Mouse (Mus musculus) stomach, postnatal 0 days (tissue): ENCODE measurements around the gene 4930432K21Rik. TPM values are rescaled to one million over a fixed set of nuclear protein-coding genes. Genes with fewer than 3 reads are reported as not detected.

Experiments
- ATAC-seq: fragments of 200-750 bp; cut with Nextera tagmentation; 2 replicates; pipeline ENCODE4 v1.8.0; 2017; ENCODE audit not compliant: low FRiP score, low TSS enrichment
- DNase-seq: peaks from one replicate; pipeline ENCODE4 v3.0.0-alpha.2; 2016; ENCODE audit warnings: low spot score
- H3K27ac ChIP-seq: fragments of 300-500 bp; sonication (generic); replicated peaks from 2 replicates; pipeline ENCODE4 v1.5.1; 2014; ENCODE audit warnings: mild to moderate bottlenecking, control low read depth
- H3K27me3 ChIP-seq: fragments of 300-500 bp; sonication (generic); 2 replicates; pipeline ENCODE4 v1.6.1; 2014; ENCODE audit warnings: low read length; ENCODE audit not compliant: control insufficient read depth, insufficient read depth
- H3K36me3 ChIP-seq: fragments of 300-500 bp; sonication (generic); 2 replicates; pipeline ENCODE4 v1.6.1; 2014; ENCODE audit warnings: low read length, mixed read lengths; ENCODE audit not compliant: control insufficient read depth, insufficient read depth
- H3K4me1 ChIP-seq: fragments of 300-500 bp; sonication (generic); replicated peaks from 2 replicates; pipeline ENCODE4 v1.6.1; 2014; ENCODE audit warnings: antibody characterized with exemption; ENCODE audit not compliant: control insufficient read depth, insufficient read depth
- H3K4me2 ChIP-seq: fragments of 300-500 bp; sonication (generic); replicated peaks from 2 replicates; pipeline ENCODE4 v1.6.1; 2014; ENCODE audit warnings: low read depth, mild to moderate bottlenecking, control low read depth, moderate library complexity
- H3K4me3 ChIP-seq: fragments of 300-500 bp; sonication (generic); 2 replicates; pipeline ENCODE4 v1.5.1; 2014; ENCODE audit warnings: low read depth, low read length, control low read depth
- H3K9ac ChIP-seq: fragments of 300-500 bp; sonication (generic); 2 replicates; pipeline ENCODE4 v1.6.1; 2014; ENCODE audit warnings: mild to moderate bottlenecking, low read length, control low read depth, mixed read lengths
- H3K9me3 ChIP-seq: fragments of 300-500 bp; sonication (generic); 2 replicates; pipeline ENCODE4 v1.6.1; 2016; ENCODE audit warnings: low read length; ENCODE audit not compliant: control insufficient read depth
- CTCF ChIP-seq: IDR thresholded peaks from 2 replicates; pipeline ENCODE4 v1.5.1; 2016; ENCODE audit warnings: antibody characterized with exemption, low read depth, mild to moderate bottlenecking, moderate library complexity
- EP300 ChIP-seq: optimal IDR thresholded peaks from 2 replicates; pipeline ENCODE3; 2016; ENCODE audit warnings: antibody characterized with exemption
- WGBS: fragments of 180-500 bp; shearing (Covaris S2); extraction: QIAGEN DNeasy Blood & Tissue Kit; methylation state at CpG from one replicate; pipeline ENCODE4 v1.1.7; 2014; 5-methylcytosine and 5-hydroxymethylcytosine counted together
- polyA plus RNA-seq: library from polyadenylated mRNA; unstranded; fragments of >200 nt; fragmentation: Nextera tagmentation; extraction: Ambion mirVana; gene quantifications from 2 replicates; pipeline ENCODE4 v1.2.1, GENCODE M21; 2015

Gene 4930432K21Rik
- polyA plus RNA-seq, 1 experiment from 2014 or later, result 0.28 TPM

DNA sequence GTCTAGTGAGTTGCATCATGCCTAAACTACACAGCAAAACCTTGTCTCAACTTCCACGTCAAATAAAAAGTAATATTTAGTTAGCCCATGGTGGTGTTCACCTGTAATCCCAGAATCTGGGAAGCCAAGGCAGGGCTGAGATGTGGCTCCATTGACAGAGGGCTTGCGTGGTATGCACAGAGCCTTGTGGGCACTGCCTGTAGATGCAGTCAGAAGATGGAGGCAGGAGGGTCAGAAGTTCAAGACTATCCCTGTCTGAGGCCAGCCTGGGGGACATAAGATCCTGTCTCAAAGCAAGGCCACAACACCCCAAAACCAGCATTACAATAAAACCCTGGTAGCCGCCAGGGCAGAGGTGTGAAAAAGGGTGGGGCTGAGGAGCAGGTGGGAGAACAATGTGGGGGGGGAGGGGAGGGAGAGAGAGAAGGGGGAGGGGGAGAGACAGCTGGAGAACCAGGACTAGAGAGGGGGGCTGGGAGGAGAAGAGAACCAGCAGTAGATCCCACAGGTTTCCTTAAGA, 46.5 kb downstream of the 4930432K21Rik start:
- DNase-seq, result no peak
- Histone ChIP-seq H3K27me3 (no peaks in the 10 kb centered on the region), H3K4me3 (no peak overlapping the region), H3K9me3 (no peaks in the 10 kb centered on the region), H3K27ac (no peak overlapping the region), H3K4me2 (no peak overlapping the region), H3K9ac (no peak overlapping the region), H3K36me3 (no peaks in the 10 kb centered on the region), H3K4me1 (peaks cover 12% of the 10 kb centered on the region)
- no peak for TF ChIP-seq EP300
- TF ChIP-seq CTCF, result no peak
- ATAC-seq, result no peak
- 69% methylated on average over 3 of the region's 3 CpGs for WGBS

DNA sequence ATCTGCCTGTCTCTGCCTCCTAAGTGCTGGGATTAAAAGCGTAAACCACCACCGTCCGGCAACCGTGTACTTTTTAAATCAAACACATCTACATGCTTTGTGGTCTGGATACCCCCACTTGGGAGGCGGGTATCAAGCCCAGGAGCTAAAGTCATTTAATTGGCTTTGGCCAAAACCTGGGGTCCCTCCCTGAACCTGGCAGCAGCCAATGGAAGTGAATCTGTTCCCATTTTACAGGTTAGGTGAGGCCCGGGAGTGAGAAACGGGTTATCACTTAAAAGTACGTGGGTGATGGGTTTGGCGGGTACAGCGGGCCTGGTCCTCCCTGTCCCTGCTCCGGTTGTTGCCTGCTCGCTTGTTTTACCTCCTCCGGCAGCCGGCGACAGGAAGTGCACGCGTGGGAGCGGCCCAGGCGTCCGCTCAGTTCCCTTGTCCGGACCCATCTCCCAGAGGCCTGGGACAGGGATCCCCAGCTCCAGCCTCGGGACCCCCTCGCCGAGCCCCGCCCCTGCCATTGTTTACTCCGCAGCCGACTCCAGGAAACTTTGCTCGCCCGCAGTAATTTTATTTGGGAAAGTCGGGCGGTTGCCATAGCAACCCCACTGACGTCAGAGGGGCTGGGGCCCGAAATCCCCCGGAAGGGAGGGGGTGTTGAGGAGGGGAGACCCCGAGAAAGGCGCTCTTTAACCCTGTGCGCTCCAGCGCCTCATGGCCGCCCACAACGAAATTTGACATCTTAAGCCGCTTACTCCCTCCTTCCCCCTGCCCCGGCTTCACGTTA, 49.5 kb downstream of the 4930432K21Rik start:
- Histone ChIP-seq H3K4me3 (peak overlapping the region; percentile 43), H3K4me1 (peaks cover 19% of the 10 kb centered on the region), H3K9me3 (no peaks in the 10 kb centered on the region), H3K27me3 (no peaks in the 10 kb centered on the region), H3K9ac (peak overlapping the region; percentile 61), H3K27ac (peak overlapping the region; percentile 99), H3K4me2 (peak overlapping the region; percentile 64), H3K36me3 (no peaks in the 10 kb centered on the region)
- peak; percentile 7; the same call in 1 of the 2 replicates for ATAC-seq
- 2% methylated on average over 42 of the region's 43 CpGs for WGBS
- no peak for TF ChIP-seq CTCF
- peak; percentile 87 for DNase-seq

DNA sequence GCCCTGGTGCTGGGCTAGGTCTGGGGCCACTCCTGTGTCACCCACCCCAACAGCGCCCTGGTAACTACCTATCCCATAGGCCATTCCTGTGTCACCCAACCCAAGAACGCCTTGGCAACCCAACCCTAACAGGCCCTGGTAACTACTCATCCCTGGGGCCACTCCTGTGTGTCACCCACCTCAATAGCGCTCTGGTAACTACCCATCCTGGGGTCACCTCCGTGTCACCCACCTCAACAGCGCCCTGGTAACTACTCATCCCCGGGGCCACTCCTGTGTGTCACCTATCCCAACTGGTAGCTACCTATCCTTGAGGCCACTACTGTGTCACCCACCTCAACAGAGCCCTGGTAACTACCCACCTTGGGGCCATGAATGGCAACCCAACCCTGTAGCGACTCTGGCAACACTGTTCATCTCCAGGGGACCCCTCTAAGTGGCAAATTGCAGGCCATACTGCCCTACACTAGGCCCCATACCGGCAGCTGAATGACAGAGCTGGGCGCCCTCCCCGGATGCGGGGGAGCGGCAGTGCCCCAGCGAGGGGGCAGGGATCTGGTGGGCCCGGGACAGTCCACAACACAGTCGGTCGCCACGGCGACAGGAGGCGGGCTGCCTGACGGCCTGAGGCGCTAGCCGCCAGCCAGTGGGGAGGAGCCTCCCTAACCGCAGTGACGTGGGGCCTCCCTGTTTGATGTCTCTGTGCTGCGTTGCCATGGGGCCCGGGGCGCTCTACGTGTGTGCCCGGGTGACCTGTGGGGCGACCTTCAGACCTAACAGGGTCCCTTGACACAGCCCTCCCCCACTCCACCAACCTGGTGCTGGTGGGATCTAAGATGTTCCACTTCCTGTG, 50.3 kb downstream of the 4930432K21Rik start:
- DNase-seq (peak; percentile 97), ATAC-seq (peak; percentile 81)
- H3K36me3 ChIP-seq, result no peaks in the 10 kb centered on the region
- H3K27me3 ChIP-seq, result no peaks in the 10 kb centered on the region
- WGBS, result 3% methylated on average over 30 of the region's 30 CpGs
- peak overlapping the region; percentile 43 for H3K4me3 ChIP-seq
- no peaks in the 10 kb centered on the region for H3K9me3 ChIP-seq
- H3K4me1 ChIP-seq, result peaks cover 22% of the 10 kb centered on the region
- H3K4me2 ChIP-seq, result peak overlapping the region; percentile 64
- peak overlapping the region; percentile 61 for H3K9ac ChIP-seq
- H3K27ac ChIP-seq, result peak overlapping the region; percentile 99
- no peak for TF ChIP-seq EP300
- TF ChIP-seq CTCF, result peak; percentile 14; the same call in 1 of the 2 replicates

DNA sequence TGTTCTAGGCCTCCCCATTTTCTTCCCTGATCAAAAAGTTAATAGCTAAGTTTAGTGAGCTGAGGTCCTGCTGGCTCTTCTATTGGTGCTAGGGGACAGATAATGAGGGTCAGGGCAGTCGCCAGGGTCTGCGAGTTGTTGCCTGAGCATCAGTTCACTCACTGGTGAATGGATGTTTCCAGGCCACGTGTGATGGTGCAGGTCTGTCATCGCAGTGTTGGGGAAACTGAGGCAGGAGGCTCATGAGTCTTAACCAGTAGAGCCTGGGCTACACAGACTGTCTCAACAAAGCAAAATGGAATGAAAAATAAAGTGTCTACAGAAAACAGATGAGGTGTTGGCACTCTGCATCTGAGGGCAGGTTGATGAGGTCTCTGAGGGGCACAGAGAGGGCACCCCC, 51.0 kb downstream of the 4930432K21Rik start:
- Histone ChIP-seq H3K4me2 (no peak overlapping the region; the same call in 1 of the 2 replicates), H3K27ac (peak overlapping the region; percentile 99), H3K9ac (no peak overlapping the region), H3K4me3 (no peak overlapping the region), H3K4me1 (peaks cover 22% of the 10 kb centered on the region), H3K27me3 (no peaks in the 10 kb centered on the region), H3K9me3 (no peaks in the 10 kb centered on the region), H3K36me3 (no peaks in the 10 kb centered on the region)
- TF ChIP-seq CTCF (no peak), EP300 (no peak)
- DNase-seq (no peak), ATAC-seq (no peak)
- WGBS, result 28% methylated on average over 4 of the region's 4 CpGs

DNA sequence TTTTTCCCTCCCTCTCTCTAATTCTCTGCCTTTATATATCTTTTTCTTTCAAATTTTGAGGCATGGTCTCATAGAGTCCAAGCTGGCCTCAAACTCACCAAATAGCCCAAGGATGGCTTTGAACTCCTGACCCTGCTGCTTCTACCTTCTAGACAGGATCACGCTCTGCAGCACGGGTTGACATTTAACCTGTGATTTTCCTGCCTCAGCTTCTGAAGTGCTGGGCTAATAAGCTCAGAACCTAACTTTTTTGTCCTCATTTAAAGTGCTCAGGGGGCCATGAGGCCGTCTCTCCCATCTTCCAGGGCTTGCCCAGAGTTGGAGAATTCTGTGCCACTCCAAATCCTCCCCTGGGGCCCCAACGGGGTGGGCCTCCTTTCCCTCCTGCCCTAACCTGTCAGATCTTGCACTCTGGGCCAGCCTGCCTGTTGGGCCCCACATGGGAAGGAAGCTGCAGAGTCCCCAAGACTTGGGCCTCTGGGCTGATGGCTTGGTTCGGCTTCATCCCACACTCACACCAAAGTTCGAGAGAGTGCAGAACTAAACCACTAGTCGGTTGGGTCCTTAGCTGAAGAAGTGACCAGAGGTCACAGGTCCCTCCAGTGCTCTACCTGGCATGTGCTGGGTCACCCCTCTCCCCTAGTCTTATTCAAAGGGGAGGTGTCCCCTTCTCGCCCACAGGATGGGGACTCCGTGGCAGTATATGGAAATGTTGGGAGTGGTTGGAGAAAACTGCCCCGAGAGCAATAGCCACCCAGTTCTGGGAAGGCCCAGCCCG, 51.7 kb downstream of the 4930432K21Rik start:
- Histone ChIP-seq H3K9ac (0 out of 2 replicates have a peak overlapping the region, but pooled peaks have one; percentile 38), H3K36me3 (no peaks in the 10 kb centered on the region), H3K4me3 (no peak overlapping the region), H3K9me3 (no peaks in the 10 kb centered on the region), H3K27me3 (no peaks in the 10 kb centered on the region), H3K27ac (peak overlapping the region; percentile 99), H3K4me2 (peak overlapping the region; percentile 92), H3K4me1 (peaks cover 22% of the 10 kb centered on the region)
- DNase-seq (no peak), ATAC-seq (no peak)
- WGBS, result 29% methylated on average over 11 of the region's 11 CpGs
- TF ChIP-seq EP300 (no peak), CTCF (no peak)
